ENCODE assay signal across 12 mouse cellular contexts in genomic region chr4:120730146-120730545, GRCm38 (mm10). TPM values are rescaled to one million over a fixed set of nuclear protein-coding genes. Genes with fewer than 3 reads are reported as not detected.
A peak's percentile ranks its signal among the peaks of the same experiment; 100 is the strongest.
DNase-seq lines count a peak whose midpoint lies in the region; ATAC-seq lines count a peak whose summit lies in the region.
"Had no signal": no experiment of that assay in that cellular context is flagged by ENCODE, and none has a peak within 500 bp of the region (broad histone marks: within the 10 kb centered on the region; RNA-seq: fewer than 3 reads in every experiment).

No protein-coding gene starts in this region.

- peak; percentile 29 for DNase-seq in kidney, adult 11 months
- DNase-seq in NIH3T3 (ENCODE audit: low read depth), result peak; percentile 45
- DNase-seq in cerebellum, adult 9-11 months, result peak; percentile 74
- DNase-seq in kidney, postnatal 10 days, result peak; percentile 64
- DNase-seq in left cerebral cortex, postnatal 36 days (ENCODE audit: low spot score in 2 of 2), result no peak
- DNase-seq in thymus, postnatal 14 days, result no peak
- DNase-seq in right cerebral cortex, adult 2 months (ENCODE audit: low spot score in 2 of 2), result no peak

- 50% methylated on average over 6 of the region's 6 CpGs for WGBS in kidney, embryonic 15.5 days

- intact Hi-C loops in left cerebral cortex, postnatal 36 days (cut with DNase I), result no loop called here

- no peaks in the 10 kb centered on the region for H3K36me3 ChIP-seq in kidney, embryonic 15.5 days
- H3K36me3 ChIP-seq: G1E; midbrain, embryonic 10.5 days had no signal

- H3K27ac ChIP-seq in kidney, embryonic 15.5 days, result no peak overlapping the region
- H3K27ac ChIP-seq: forebrain, embryonic 13.5 days; midbrain, embryonic 10.5 days had no signal

- H3K4me3 ChIP-seq in kidney, embryonic 15.5 days (replicated peaks), result no peak overlapping the region

- H3K27me3 ChIP-seq in kidney, embryonic 15.5 days, result peaks cover 36% of the 10 kb centered on the region

- peaks cover 28% of the 10 kb centered on the region for H3K4me1 ChIP-seq in kidney, embryonic 15.5 days

- H3K9me3 ChIP-seq in kidney, embryonic 15.5 days (replicated peaks), result no peaks in the 10 kb centered on the region
- H3K9me3 ChIP-seq: forebrain, embryonic 13.5 days; G1E; midbrain, embryonic 10.5 days had no signal

- H3K9ac ChIP-seq in kidney, embryonic 15.5 days, result no peak overlapping the region

- ATAC-seq in kidney, embryonic 15.5 days (replicated peaks; ENCODE audit: low FRiP score), result no peak

- no peak overlapping the region for H3K4me2 ChIP-seq in kidney, embryonic 15.5 days

RNA-seq across cellular contexts. Expression of gene Kcnq4, which starts 18.3 kb away (rescaled TPM):
- polyA plus RNA-seq in kidney, embryonic 15.5 days (2015; fragmentation: Nextera tagmentation; extraction: Ambion mirVana), result 0.89 and 1.4 TPM in 2 replicates
- total RNA-seq in left cerebral cortex, postnatal 36 days (2021), result 1 to 10 TPM; 6.5 to 7.7 TPM
- total RNA-seq: neutrophil, adult 5-6 weeks had no signal
- polyA plus RNA-seq: G1E had no signal

Comparison
In these comparisons a context has a peak if more than half of its experiments do, and no peak if none do; other contexts are left out.
1. DNase-seq: peak in kidney, adult 11 months (single experiment), NIH3T3 (single experiment), cerebellum, adult 9-11 months (single experiment) and kidney, postnatal 10 days (single experiment); none in left cerebral cortex, postnatal 36 days (0 of 2), thymus, postnatal 14 days (single experiment) and right cerebral cortex, adult 2 months (0 of 2).